Mouse (Mus musculus) forebrain, postnatal 0 days (tissue): Measurements from ENCODE around the gene Nyap1. TPM values are rescaled to one million over a fixed set of nuclear protein-coding genes. Genes with fewer than 3 reads are reported as not detected.

ENCODE experiments used
- ATAC-seq: fragments of 200-750 bp; cut with Nextera tagmentation; 2 replicates; pipeline ENCODE4 v1.8.0; 2017; ENCODE audit warnings: mild to moderate bottlenecking, moderate library complexity
- DNase-seq: peaks from one replicate; pipeline ENCODE4 v3.0.0-alpha.2; 2015
- H3K27ac ChIP-seq: fragments of 300-500 bp; sonication (generic); 2 replicates; pipeline ENCODE4 v1.5.1; 2014; ENCODE audit warnings: low read depth, mild to moderate bottlenecking, antibody characterized with exemption, low read length, moderate library complexity, mixed read lengths
- H3K27me3 ChIP-seq: fragments of 300-500 bp; sonication (generic); 2 replicates; pipeline ENCODE4 v1.6.1; 2014; ENCODE audit warnings: mild to moderate bottlenecking, low read length, mixed read lengths; ENCODE audit not compliant: insufficient read depth
- H3K36me3 ChIP-seq: fragments of 300-500 bp; sonication (generic); 2 replicates; pipeline ENCODE4 v1.6.1; 2014; ENCODE audit warnings: mild to moderate bottlenecking, moderate library complexity; ENCODE audit not compliant: insufficient read depth
- H3K4me1 ChIP-seq: fragments of 300-500 bp; sonication (generic); 2 replicates; pipeline ENCODE4 v1.6.1; 2014; ENCODE audit warnings: antibody characterized with exemption; ENCODE audit not compliant: insufficient read depth
- H3K4me2 ChIP-seq: fragments of 300-500 bp; sonication (generic); 2 replicates; pipeline ENCODE4 v1.6.1; 2014; ENCODE audit warnings: low read depth, mild to moderate bottlenecking, moderate library complexity
- H3K4me3 ChIP-seq: fragments of 300-500 bp; sonication (generic); 2 replicates; pipeline ENCODE4 v1.5.1; 2014; ENCODE audit warnings: low read depth, low read length, mixed read lengths
- H3K9ac ChIP-seq: fragments of 300-500 bp; sonication (generic); 2 replicates; pipeline ENCODE4 v1.6.1; 2014; ENCODE audit warnings: mild to moderate bottlenecking
- H3K9me3 ChIP-seq: fragments of 300-500 bp; sonication (generic); 2 replicates; pipeline ENCODE4 v1.6.1; 2016; ENCODE audit warnings: low read length
- CTCF ChIP-seq: sonication (generic); IDR thresholded peaks from 2 replicates; pipeline ENCODE4 v1.5.1; 2016; ENCODE audit warnings: antibody characterized with exemption, control low read depth, low read depth
- WGBS: fragments of 180-500 bp; shearing (Covaris S2); extraction: QIAGEN DNeasy Blood & Tissue Kit; methylation state at CpG from one replicate; pipeline ENCODE4 v1.1.7; 2014; 5-methylcytosine and 5-hydroxymethylcytosine counted together
- polyA plus RNA-seq: library from polyadenylated mRNA; unstranded; fragments of >200 nt; fragmentation: Nextera tagmentation; extraction: Ambion mirVana; gene quantifications from 2 replicates; pipeline ENCODE4 v1.2.1, GENCODE M21; 2015
- total RNA-seq: library from RNA; depleted of rRNA; stranded (reverse); fragments of >200 nt; gene quantifications from 2 replicates; pipeline ENCODE4 v1.2.3, GENCODE M21; 2014; rRNA removed

The Nyap1 gene
- total and polyA plus RNA-seq, 2 experiments from 2014 or later = 48.9 to 252 TPM

DNA sequence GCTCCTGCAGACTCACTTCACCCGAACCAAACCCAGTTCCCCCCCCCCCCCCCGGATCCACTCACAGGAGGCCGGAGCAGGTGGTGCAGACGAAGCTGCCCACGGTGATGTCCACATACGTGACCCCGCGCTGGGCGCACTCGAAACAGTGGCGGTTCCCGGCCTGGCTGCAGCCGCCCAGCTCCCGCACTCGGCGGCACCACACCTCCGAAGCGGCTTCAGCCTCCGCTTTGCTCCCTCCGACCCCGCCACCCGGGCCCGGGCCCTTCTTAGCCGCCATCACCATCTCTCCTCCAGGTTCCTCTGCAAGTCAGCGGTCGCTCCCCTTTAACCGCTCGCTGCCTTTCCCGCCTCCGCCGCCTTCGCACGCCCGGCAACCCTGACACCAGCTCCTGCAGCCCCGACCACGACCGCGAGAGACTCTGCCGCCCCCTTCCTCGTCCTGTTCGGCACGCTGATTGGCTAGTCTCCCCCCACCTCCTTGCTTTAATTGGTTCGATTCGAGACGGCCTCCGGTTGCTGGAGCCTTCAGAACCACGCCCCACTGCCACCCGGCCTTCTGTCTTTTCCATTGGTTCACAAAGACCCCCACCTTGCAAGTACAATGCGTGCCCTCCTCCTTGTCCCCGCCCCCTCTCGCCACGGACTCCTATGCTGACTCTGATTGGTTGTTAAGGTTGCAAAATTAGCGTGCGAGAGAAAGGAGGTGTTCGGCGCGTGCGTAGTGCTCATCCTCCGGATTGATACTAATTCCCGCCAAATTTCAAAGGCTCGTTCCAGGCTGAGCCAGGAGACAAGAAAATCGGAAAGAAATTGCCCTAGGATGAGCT, 56.9 kb downstream of the Nyap1 start, which contains the start of gene Agfg2:
Agfg2 (minus strand) TSS at position 433 of the 830 bp plus-strand sequence.
- Histone ChIP-seq H3K4me2 (peak within 1 kb of the TSS; percentile 86), H3K27me3 (no peaks in the 10 kb centered on the region), H3K9ac (peak within 1 kb of the TSS; percentile 52), H3K9me3 (no peaks in the 10 kb centered on the region), H3K27ac (peak within 1 kb of the TSS; percentile 71), H3K4me1 (peaks cover 11% of the 10 kb centered on the region), H3K4me3 (peak within 1 kb of the TSS; percentile 73), H3K36me3 (no peaks in the 10 kb centered on the region)
- WGBS = under 1% methylated on average over 61 of the region's 62 CpGs
- peak; percentile 99 for ATAC-seq
- peak; percentile 51 for TF ChIP-seq CTCF
- DNase-seq = peak; percentile 98

DNA sequence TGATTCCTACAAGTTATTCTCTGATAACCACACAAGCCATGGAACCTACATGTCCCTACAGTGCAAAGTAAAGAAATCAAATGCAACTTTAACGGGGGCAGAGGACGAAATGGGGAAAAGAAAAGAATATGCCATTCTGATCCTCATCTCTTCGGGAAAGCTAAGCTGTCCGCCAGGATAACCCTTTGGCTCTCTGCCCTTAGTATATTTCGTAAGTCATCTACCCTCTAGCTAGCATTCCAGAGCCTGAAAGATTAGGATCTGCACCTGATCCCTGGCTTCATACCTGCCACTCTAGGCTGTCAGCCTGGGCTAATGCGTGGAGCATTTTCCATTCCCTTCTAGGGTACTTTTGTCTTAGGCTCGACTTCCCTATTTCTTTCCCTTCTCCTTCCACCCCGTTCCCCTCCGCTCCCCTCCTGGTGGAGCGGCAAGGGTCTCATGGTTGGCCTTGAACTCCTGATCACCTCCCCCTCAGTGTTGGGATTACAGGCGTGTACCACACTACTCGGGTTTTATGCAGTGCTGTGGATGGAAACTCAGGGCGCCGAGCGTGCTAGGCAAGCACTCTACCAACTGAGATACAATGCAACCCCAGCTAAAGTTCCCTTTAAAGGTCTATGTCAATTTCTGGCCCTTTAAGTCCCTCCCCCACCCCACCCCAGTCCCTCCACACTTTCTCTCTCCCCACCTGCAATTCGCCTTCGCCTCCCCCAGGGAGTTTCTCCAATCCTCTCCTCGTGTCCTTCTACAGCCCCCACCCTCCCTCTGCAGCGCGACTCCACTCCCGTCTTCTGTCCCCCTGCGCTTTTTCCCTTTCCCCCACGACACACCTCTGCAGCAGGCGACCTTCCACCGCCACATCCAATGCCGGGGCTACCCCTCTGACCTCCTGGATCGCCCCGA, 57.8 kb downstream of the Nyap1 start:
- H3K36me3 ChIP-seq = no peaks in the 10 kb centered on the region
- H3K27ac ChIP-seq = peak overlapping the region; percentile 71

DNA sequence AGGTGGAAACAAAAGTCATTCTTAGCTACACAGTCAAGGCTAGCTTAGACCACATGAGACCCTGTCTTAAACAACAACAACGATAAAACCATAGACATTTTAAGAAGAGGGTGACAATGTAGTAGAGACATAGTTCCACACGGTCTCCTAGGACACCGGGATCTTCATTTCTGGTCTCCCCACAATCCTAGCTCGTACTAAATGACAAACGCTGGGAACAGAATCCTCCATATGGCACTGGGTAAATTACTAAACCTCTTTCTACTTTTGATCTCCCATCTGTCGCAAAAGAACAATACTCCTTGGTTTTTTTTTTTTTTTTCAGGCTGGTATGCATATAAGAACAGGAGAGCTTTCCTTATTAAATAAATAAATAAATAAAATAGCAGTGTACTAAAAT, 58.9 kb downstream of the Nyap1 start:
- Histone ChIP-seq H3K9ac (peak overlapping the region; percentile 2; the same call in 1 of the 2 replicates), H3K27me3 (no peaks in the 10 kb centered on the region), H3K36me3 (no peaks in the 10 kb centered on the region), H3K4me3 (peak overlapping the region; percentile 73; the same call in 1 of the 2 replicates), H3K4me1 (peaks cover 11% of the 10 kb centered on the region), H3K27ac (no peak overlapping the region), H3K9me3 (no peaks in the 10 kb centered on the region), H3K4me2 (peak overlapping the region; percentile 86)
- 49% methylated on average over 6 of the region's 6 CpGs for WGBS
- TF ChIP-seq CTCF = no peak
- DNase-seq (no peak), ATAC-seq (no peak)

More for the DNA sequence above, 57.8 kb downstream of the Nyap1 start:
- ATAC-seq (no peak), DNase-seq (peak; percentile 22)
- H3K9me3 ChIP-seq = no peaks in the 10 kb centered on the region
- no peaks in the 10 kb centered on the region for H3K27me3 ChIP-seq
- H3K4me3 ChIP-seq = peak overlapping the region; percentile 73
- H3K9ac ChIP-seq = peak overlapping the region; percentile 52
- peak overlapping the region; percentile 86 for H3K4me2 ChIP-seq
- 7% methylated on average over 28 of the region's 28 CpGs for WGBS
- TF ChIP-seq CTCF = no peak; the same call in 1 of the 2 replicates
- peaks cover 11% of the 10 kb centered on the region for H3K4me1 ChIP-seq

Other genes starting within 250 kb of the Nyap1 start
- gene Pop7, start 239.1 kb downstream of the Nyap1 start, total RNA-seq = 79.1 and 80.6 TPM in 2 replicates
- gene Pop7, start 239.1 kb downstream of the Nyap1 start, polyA plus RNA-seq = 99.2 and 110 TPM in 2 replicates
- 21.1 and 25.2 TPM in 2 replicates for gene Gigyf1, start 223.1 kb downstream of the Nyap1 start, total RNA-seq
- gene Gigyf1, start 223.1 kb downstream of the Nyap1 start, polyA plus RNA-seq = 6.1 and 10.6 TPM in 2 replicates
- gene Epo, start 208.4 kb downstream of the Nyap1 start, total RNA-seq = not detected in 2 replicates
- gene Epo, start 208.4 kb downstream of the Nyap1 start, polyA plus RNA-seq = not detected in 2 replicates
- 1,237 and 1,339 TPM in 2 replicates for gene Gnb2, start 208.1 kb downstream of the Nyap1 start, total RNA-seq
- 766 and 769 TPM in 2 replicates for gene Gnb2, start 208.1 kb downstream of the Nyap1 start, polyA plus RNA-seq
- 234 and 254 TPM in 2 replicates for gene Actl6b, start 188.1 kb downstream of the Nyap1 start, total RNA-seq
- 256 and 281 TPM in 2 replicates for gene Actl6b, start 188.1 kb downstream of the Nyap1 start, polyA plus RNA-seq
- gene Tfr2, start 171.8 kb downstream of the Nyap1 start, total RNA-seq = 12.6 and 16.3 TPM in 2 replicates
- 9.4 and 11.7 TPM in 2 replicates for gene Tfr2, start 171.8 kb downstream of the Nyap1 start, polyA plus RNA-seq
- gene Mospd3, start 140.5 kb downstream of the Nyap1 start, total RNA-seq = 4.9 and 5.8 TPM in 2 replicates
- gene Mospd3, start 140.5 kb downstream of the Nyap1 start, polyA plus RNA-seq = 61.5 and 67.9 TPM in 2 replicates
- 13.1 and 22.5 TPM in 2 replicates for gene Pcolce, start 127.8 kb downstream of the Nyap1 start, total RNA-seq
- gene Pcolce, start 127.8 kb downstream of the Nyap1 start, polyA plus RNA-seq = 18.1 and 20.3 TPM in 2 replicates
- gene Fbxo24, start 112.6 kb downstream of the Nyap1 start, total RNA-seq = 0.23 and 0.24 TPM in 2 replicates
- 0.09 and 0.10 TPM in 2 replicates for gene Fbxo24, start 112.6 kb downstream of the Nyap1 start, polyA plus RNA-seq
- gene Lrch4, start 112.5 kb downstream of the Nyap1 start, total RNA-seq = 3.3 and 5.6 TPM in 2 replicates
- 11.3 and 12.8 TPM in 2 replicates for gene Lrch4, start 112.5 kb downstream of the Nyap1 start, polyA plus RNA-seq
- 3.6 and 6.1 TPM in 2 replicates for gene Gm20605, start 112.4 kb downstream of the Nyap1 start, total RNA-seq
- 1.9 and 2.4 TPM in 2 replicates for gene Gm20605, start 112.4 kb downstream of the Nyap1 start, polyA plus RNA-seq
- 4.4 and 4.6 TPM in 2 replicates for gene Sap25, start 100.3 kb downstream of the Nyap1 start, total RNA-seq
- gene Sap25, start 100.3 kb downstream of the Nyap1 start, polyA plus RNA-seq = 1.8 TPM in 2 replicates
- 0.31 and 0.76 TPM in 2 replicates for gene Irs3, start 95.9 kb downstream of the Nyap1 start, total RNA-seq
- gene Irs3, start 95.9 kb downstream of the Nyap1 start, polyA plus RNA-seq = 0.08 and 0.29 TPM in 2 replicates
- 18.7 and 22.1 TPM in 2 replicates for gene Agfg2, start 56.9 kb downstream of the Nyap1 start, total RNA-seq
- gene Agfg2, start 56.9 kb downstream of the Nyap1 start, polyA plus RNA-seq = 12.6 and 15.0 TPM in 2 replicates
- 120 and 135 TPM in 2 replicates for gene Tsc22d4, start 4.1 kb upstream of the Nyap1 start, total RNA-seq
- 112 and 134 TPM in 2 replicates for gene Tsc22d4, start 4.1 kb upstream of the Nyap1 start, polyA plus RNA-seq
- gene Ppp1r35, start 37.2 kb upstream of the Nyap1 start, total RNA-seq = 28.8 and 47.4 TPM in 2 replicates
- 39.1 and 41.8 TPM in 2 replicates for gene Ppp1r35, start 37.2 kb upstream of the Nyap1 start, polyA plus RNA-seq
- 33.3 and 47.7 TPM in 2 replicates for gene Mepce, start 46.0 kb upstream of the Nyap1 start, total RNA-seq
- 18.3 and 21.1 TPM in 2 replicates for gene Mepce, start 46.0 kb upstream of the Nyap1 start, polyA plus RNA-seq
- gene Zcwpw1, start 46.2 kb upstream of the Nyap1 start, total RNA-seq = 3.5 and 7.7 TPM in 2 replicates
- 3.1 and 4.8 TPM in 2 replicates for gene Zcwpw1, start 46.2 kb upstream of the Nyap1 start, polyA plus RNA-seq
- 0.14 and 0.15 TPM in 2 replicates for gene Pilra, start 94.7 kb upstream of the Nyap1 start, total RNA-seq
- gene Pilra, start 94.7 kb upstream of the Nyap1 start, polyA plus RNA-seq = 0.17 and 0.54 TPM in 2 replicates
- not detected in 2 replicates for gene Pilrb1, start 116.5 kb upstream of the Nyap1 start, total RNA-seq
- gene Pilrb1, start 116.5 kb upstream of the Nyap1 start, polyA plus RNA-seq = not detected in 2 replicates
- not detected in 2 replicates for gene Pilrb2, start 130.2 kb upstream of the Nyap1 start, total RNA-seq
- gene Pilrb2, start 130.2 kb upstream of the Nyap1 start, polyA plus RNA-seq = not detected in 2 replicates
- gene Cyp3a13, start 180.0 kb upstream of the Nyap1 start, total RNA-seq = 0.08 TPM in 1 of 2 replicates, not detected in the other
- gene Cyp3a13, start 180.0 kb upstream of the Nyap1 start, polyA plus RNA-seq = not detected in 2 replicates
- gene Gjc3, start 221.5 kb upstream of the Nyap1 start, total RNA-seq = 0.77 and 0.95 TPM in 2 replicates
- gene Gjc3, start 221.5 kb upstream of the Nyap1 start, polyA plus RNA-seq = 0.26 and 0.64 TPM in 2 replicates
- gene Azgp1, start 239.9 kb upstream of the Nyap1 start, total RNA-seq = 0.62 TPM in 1 of 2 replicates, not detected in the other
- gene Azgp1, start 239.9 kb upstream of the Nyap1 start, polyA plus RNA-seq = not detected in 2 replicates